Mouse (Mus musculus) liver, embryonic 11.5 days (tissue): ENCODE results near the gene Rfx4. TPM values are rescaled to one million over a fixed set of nuclear protein-coding genes. Genes with fewer than 3 reads are reported as not detected.

Experiments used
- ATAC-seq: fragments of 200-750 bp; cut with Nextera tagmentation; replicated peaks from 2 replicates; pipeline ENCODE4 v1.8.0; 2017; ENCODE audit warnings: moderate number of reproducible peaks, mild to moderate bottlenecking, moderate TSS enrichment, moderate library complexity; ENCODE audit not compliant: low FRiP score
- DNase-seq: peaks from one replicate; pipeline ENCODE4 v3.0.0-alpha.2; 2017; ENCODE audit warnings: low spot score
- H3K27ac ChIP-seq: fragments of 300-500 bp; sonication (generic); 2 replicates; pipeline ENCODE4 v1.5.1; 2014; ENCODE audit warnings: mild to moderate bottlenecking, low read depth, low read length, control low read depth
- H3K27me3 ChIP-seq: fragments of 300-500 bp; sonication (generic); replicated peaks from 2 replicates; pipeline ENCODE4 v1.6.1; 2014; ENCODE audit warnings: low read length, mixed read lengths; ENCODE audit not compliant: control insufficient read depth, insufficient read depth
- H3K36me3 ChIP-seq: fragments of 300-500 bp; sonication (generic); 2 replicates; pipeline ENCODE4 v1.6.1; 2014; ENCODE audit warnings: mild to moderate bottlenecking, low read length, moderate library complexity, mixed read lengths; ENCODE audit not compliant: control insufficient read depth, insufficient read depth
- H3K4me1 ChIP-seq: fragments of 300-500 bp; sonication (generic); replicated peaks from 2 replicates; pipeline ENCODE4 v1.6.1; 2014; ENCODE audit warnings: low read length, mixed read lengths; ENCODE audit not compliant: control insufficient read depth, insufficient read depth
- H3K4me2 ChIP-seq: fragments of 300-500 bp; sonication (generic); 2 replicates; pipeline ENCODE4 v1.6.1; 2014; ENCODE audit warnings: mild to moderate bottlenecking, control low read depth, moderate library complexity
- H3K4me3 ChIP-seq: fragments of 300-500 bp; sonication (generic); 2 replicates; pipeline ENCODE4 v1.5.1; 2014; ENCODE audit warnings: low read depth, low read length, control low read depth
- H3K9ac ChIP-seq: fragments of 300-500 bp; sonication (generic); 2 replicates; pipeline ENCODE4 v1.6.1; 2014; ENCODE audit warnings: low read depth, low read length, control low read depth
- H3K9me3 ChIP-seq: fragments of 300-500 bp; sonication (generic); 2 replicates; pipeline ENCODE4 v1.6.1; 2016; ENCODE audit warnings: low read length, inconsistent platforms, mixed read lengths; ENCODE audit not compliant: control insufficient read depth
- WGBS: fragments of 180-500 bp; shearing (Covaris S2); extraction: QIAGEN DNeasy Blood & Tissue Kit; methylation state at CpG from one replicate; pipeline ENCODE4 v1.1.7; 2014; 5-methylcytosine and 5-hydroxymethylcytosine counted together
- polyA plus RNA-seq: library from polyadenylated mRNA; unstranded; fragments of >200 nt; fragmentation: Nextera tagmentation; extraction: Ambion mirVana; gene quantifications from 2 replicates; pipeline ENCODE4 v1.2.1, GENCODE M21; 2014

Rfx4 gene
- polyA plus RNA-seq, 1 experiment from 2014 or later, result not detected

GRCm38 (mm10) chr10:84913148-84913547 lies 157.3 kb downstream of the Rfx4 start:
- H3K9ac ChIP-seq, result no peak overlapping the region
- ATAC-seq, result no peak
- no peak overlapping the region for H3K4me3 ChIP-seq
- no peak for DNase-seq
- no peaks in the 10 kb centered on the region for H3K9me3 ChIP-seq
- H3K27ac ChIP-seq, result no peak overlapping the region
- no peaks in the 10 kb centered on the region for H3K36me3 ChIP-seq
- WGBS, result 92% methylated on average over 1 of the region's 1 CpGs
- H3K4me2 ChIP-seq, result no peak overlapping the region
- peaks cover 2% of the 10 kb centered on the region; the same call in 1 of the 2 replicates for H3K4me1 ChIP-seq
- H3K27me3 ChIP-seq, result no peaks in the 10 kb centered on the region

- Histone ChIP-seq H3K36me3 (no peaks in the 10 kb centered on the region), H3K4me1 (peaks cover 18% of the 10 kb centered on the region), H3K4me2 (no peak overlapping the region), H3K27ac (no peak overlapping the region), H3K27me3 (no peaks in the 10 kb centered on the region), H3K9ac (no peak overlapping the region), H3K4me3 (no peak overlapping the region), H3K9me3 (no peaks in the 10 kb centered on the region)
- DNase-seq (no peak), ATAC-seq (no peak)
- WGBS, result 81% methylated on average over 6 of the region's 6 CpGs
Observed at GRCm38 (mm10) chr10:84915476-84915875, 159.6 kb downstream of the Rfx4 start.

- Histone ChIP-seq H3K27ac (peak within 1 kb of the TSS; percentile 83), H3K27me3 (no peaks in the 10 kb centered on the region), H3K36me3 (no peaks in the 10 kb centered on the region), H3K4me1 (peaks cover 18% of the 10 kb centered on the region), H3K4me3 (peak within 1 kb of the TSS; percentile 76), H3K9ac (peak within 1 kb of the TSS; percentile 67), H3K4me2 (peak within 1 kb of the TSS; percentile 88), H3K9me3 (no peaks in the 10 kb centered on the region)
- peak; percentile 99 for DNase-seq
- ATAC-seq, result peak; percentile 96
- under 1% methylated on average over 51 of the region's 51 CpGs for WGBS
Observed at GRCm38 (mm10) chr10:84916810-84917730, 161.2 kb downstream of the Rfx4 start, which contains the start of gene Ric8b. TSS of gene Ric8b (plus strand) at chr10:84917616.

GRCm38 (mm10) chr10:84917731-84918095 lies 161.9 kb downstream of the Rfx4 start:
- peak overlapping the region; percentile 88 for H3K4me2 ChIP-seq
- H3K36me3 ChIP-seq, result no peaks in the 10 kb centered on the region
- H3K4me1 ChIP-seq, result peaks cover 18% of the 10 kb centered on the region
- H3K4me3 ChIP-seq, result peak overlapping the region; percentile 76
- DNase-seq (no peak), ATAC-seq (peak; percentile 32)
- peak overlapping the region; percentile 83; the same call in 1 of the 2 replicates for H3K27ac ChIP-seq
- under 1% methylated on average over 27 of the region's 27 CpGs for WGBS
- no peaks in the 10 kb centered on the region for H3K27me3 ChIP-seq
- H3K9ac ChIP-seq, result peak overlapping the region; percentile 67
- H3K9me3 ChIP-seq, result no peaks in the 10 kb centered on the region

- Histone ChIP-seq H3K27me3 (no peaks in the 10 kb centered on the region), H3K4me1 (peaks cover 2% of the 10 kb centered on the region; the same call in 1 of the 2 replicates), H3K27ac (no peak overlapping the region), H3K36me3 (peaks cover 2% of the 10 kb centered on the region; the same call in 1 of the 2 replicates), H3K9me3 (no peaks in the 10 kb centered on the region), H3K9ac (no peak overlapping the region), H3K4me3 (no peak overlapping the region), H3K4me2 (no peak overlapping the region)
- WGBS, result 72% methylated on average over 7 of the region's 7 CpGs
- DNase-seq (no peak), ATAC-seq (no peak)
Observed at GRCm38 (mm10) chr10:84926336-84926735, 170.5 kb downstream of the Rfx4 start.

- Histone ChIP-seq H3K4me3 (no peak overlapping the region), H3K36me3 (peaks cover 2% of the 10 kb centered on the region; the same call in 1 of the 2 replicates), H3K4me2 (no peak overlapping the region), H3K9me3 (no peaks in the 10 kb centered on the region), H3K27ac (no peak overlapping the region), H3K4me1 (peaks cover 2% of the 10 kb centered on the region; the same call in 1 of the 2 replicates), H3K9ac (no peak overlapping the region), H3K27me3 (no peaks in the 10 kb centered on the region)
- WGBS, result 88% methylated on average over 4 of the region's 4 CpGs
- DNase-seq (no peak), ATAC-seq (no peak)
Observed at GRCm38 (mm10) chr10:84926885-84927284, 171.0 kb downstream of the Rfx4 start.

- WGBS, result 85% methylated on average over 4 of the region's 4 CpGs
- no peak overlapping the region for H3K4me3 ChIP-seq
- H3K4me1 ChIP-seq, result peaks cover 2% of the 10 kb centered on the region; the same call in 1 of the 2 replicates
- no peaks in the 10 kb centered on the region for H3K9me3 ChIP-seq
- H3K27ac ChIP-seq, result no peak overlapping the region
- peaks cover 2% of the 10 kb centered on the region; the same call in 1 of the 2 replicates for H3K36me3 ChIP-seq
- no peak overlapping the region for H3K9ac ChIP-seq
- no peak overlapping the region for H3K4me2 ChIP-seq
- DNase-seq, result no peak
- no peak for ATAC-seq
- H3K27me3 ChIP-seq, result no peaks in the 10 kb centered on the region
Observed at GRCm38 (mm10) chr10:84928465-84928864, 172.6 kb downstream of the Rfx4 start.

GRCm38 (mm10) chr10:84935553-84936209 lies 179.8 kb downstream of the Rfx4 start:
- Histone ChIP-seq H3K4me1 (no peaks in the 10 kb centered on the region), H3K27me3 (no peaks in the 10 kb centered on the region), H3K9ac (no peak overlapping the region), H3K27ac (no peak overlapping the region), H3K4me3 (no peak overlapping the region), H3K9me3 (no peaks in the 10 kb centered on the region), H3K4me2 (no peak overlapping the region), H3K36me3 (no peaks in the 10 kb centered on the region)
- ATAC-seq (no peak), DNase-seq (no peak)
- WGBS, result 64% methylated on average over 7 of the region's 7 CpGs
